Mouse (Mus musculus) kidney, adult 2 months (tissue): ENCODE data around the gene Rilp.

ENCODE experiments used
- CTCF ChIP-seq: fragments of 200-500 bp; conservative IDR thresholded peaks from 2 replicates; pipeline ENCODE4 v1.5.1; 2011; ENCODE audit warnings: low read depth, mild to moderate bottlenecking, control low read depth, low read length, moderate library complexity, mixed read lengths; ENCODE audit not compliant: insufficient read depth, insufficient read length
- POLR2A ChIP-seq: fragments of 200-500 bp; IDR thresholded peaks from one replicate; pipeline ENCODE4 v1.6.1; 2011; ENCODE audit warnings: low read depth, low read length, control low read depth

GRCm38 (mm10) chr11:75508904-75509303 is 990 bp upstream of the Rilp start:
- TF ChIP-seq POLR2A (no peak), CTCF (no peak)
